Mouse (Mus musculus) gastrocnemius, postnatal 10 days (tissue): ENCODE data around the gene Tbpl2. TPM values are rescaled to one million over a fixed set of nuclear protein-coding genes. Genes with fewer than 3 reads are reported as not detected.

ENCODE experiments used
- DNase-seq: peaks from one replicate; pipeline ENCODE4 v3.0.0; 2021; ENCODE audit warnings: mixed read lengths
- long read RNA-seq, 2 experiments: library from polyadenylated mRNA; stranded (forward); transcript quantifications; one replicate each; pipeline ENCODE4 v2.0.0; 2021
- total RNA-seq, 2 experiments: library from RNA; stranded (reverse); gene quantifications; 2 replicates each; pipeline ENCODE4 v1.2.3; 2021

Gene Tbpl2
- total RNA-seq = not detected
- long read RNA-seq, experiment 1 = 0 reads
- long read RNA-seq, experiment 2 = 0 reads

DNA sequence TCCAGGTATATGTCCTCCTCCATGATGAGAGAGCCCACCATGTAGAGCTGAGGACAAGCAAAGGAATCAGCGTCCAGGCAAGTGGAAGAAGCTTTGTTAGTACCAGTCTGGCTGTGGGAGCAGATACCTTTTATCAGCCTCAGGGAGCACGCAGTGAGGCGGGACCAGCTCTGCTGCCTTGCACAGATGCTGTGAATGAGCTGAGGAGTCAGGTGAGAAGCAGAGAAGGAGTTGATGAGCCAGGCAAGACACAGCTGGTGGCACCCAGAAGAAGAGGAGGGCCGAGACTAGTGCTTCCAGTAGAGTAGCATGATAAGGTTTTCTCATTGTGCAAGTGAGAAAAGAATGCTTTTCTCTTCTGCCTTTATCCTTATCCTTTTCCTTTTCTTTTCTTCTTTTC lies at the start of gene Tbpl2:
TSS of gene Tbpl2 (minus strand) at position 101 of the 400 bp plus-strand sequence.
- DNase-seq = no peak

DNA sequence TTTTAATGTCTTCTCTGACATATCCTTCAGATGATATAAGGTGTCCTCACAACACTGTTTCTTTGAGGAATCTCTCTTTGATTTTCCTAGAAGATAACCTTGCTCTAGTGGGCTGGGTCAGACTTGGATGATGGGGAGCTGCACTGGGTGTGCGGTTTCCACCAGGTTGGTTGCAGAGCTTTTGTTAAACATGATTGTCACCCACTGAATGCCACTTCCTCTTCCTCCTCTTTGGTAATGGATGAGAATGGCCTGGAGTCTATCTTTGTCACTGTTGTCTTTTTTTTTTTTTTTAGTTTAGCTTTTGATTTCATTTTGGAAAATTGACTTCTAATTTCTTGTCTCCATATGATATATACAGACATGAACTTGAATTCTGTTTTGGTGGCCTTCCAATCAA lies 38.0 kb upstream of the Tbpl2 start:
- DNase-seq = no peak

DNA sequence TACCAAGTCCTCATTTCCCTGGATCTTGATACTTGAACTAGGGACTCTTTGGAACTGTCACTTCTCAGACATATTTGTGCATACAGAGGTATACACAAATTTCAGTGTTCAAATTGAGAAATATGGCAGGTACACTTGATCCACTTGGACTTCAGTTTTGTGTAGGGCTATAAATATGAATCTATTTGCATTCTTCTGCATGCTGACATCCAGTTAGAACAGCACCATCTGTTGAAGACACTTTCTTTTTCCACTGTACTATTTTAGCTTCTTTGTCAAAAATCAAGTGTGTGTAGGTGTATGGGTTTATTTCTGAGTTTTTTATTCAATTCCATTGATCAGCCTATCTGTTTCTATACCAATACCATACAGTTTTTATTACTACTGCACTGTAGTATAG lies 12.7 kb upstream of the Tbpl2 start:
- DNase-seq = no peak

DNA sequence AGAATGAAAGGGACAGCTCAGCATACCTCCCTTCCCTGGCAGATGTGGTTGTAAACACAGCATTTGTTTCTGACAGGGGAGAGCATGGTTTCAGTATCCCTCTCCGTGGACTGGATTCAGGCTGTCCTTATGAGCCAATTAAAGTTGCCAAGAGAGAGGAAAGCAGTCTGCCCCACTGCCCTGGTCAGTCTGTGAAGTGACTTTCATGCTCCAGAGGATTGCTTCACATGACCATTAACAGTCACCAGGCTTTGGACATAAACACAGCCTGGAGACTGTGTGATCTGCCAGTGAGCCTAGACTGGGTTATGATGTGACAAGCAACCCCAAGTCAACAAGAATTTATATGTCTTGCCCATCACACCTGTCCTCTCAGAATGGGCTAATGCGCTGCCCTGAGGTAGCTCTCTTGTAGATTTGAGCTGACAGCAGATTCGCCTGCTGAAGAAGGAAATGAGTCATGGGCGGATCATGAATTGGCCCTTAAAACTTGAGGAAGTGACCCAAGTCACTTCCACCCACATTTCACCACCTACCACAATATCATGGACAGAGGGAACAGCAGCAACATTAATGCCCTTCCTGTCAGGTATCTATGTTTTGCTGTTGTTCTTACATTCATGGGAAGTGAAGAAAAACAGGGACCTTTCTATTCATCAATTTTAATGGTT lies 7.4 kb upstream of the Tbpl2 start:
- no peak for DNase-seq

DNA sequence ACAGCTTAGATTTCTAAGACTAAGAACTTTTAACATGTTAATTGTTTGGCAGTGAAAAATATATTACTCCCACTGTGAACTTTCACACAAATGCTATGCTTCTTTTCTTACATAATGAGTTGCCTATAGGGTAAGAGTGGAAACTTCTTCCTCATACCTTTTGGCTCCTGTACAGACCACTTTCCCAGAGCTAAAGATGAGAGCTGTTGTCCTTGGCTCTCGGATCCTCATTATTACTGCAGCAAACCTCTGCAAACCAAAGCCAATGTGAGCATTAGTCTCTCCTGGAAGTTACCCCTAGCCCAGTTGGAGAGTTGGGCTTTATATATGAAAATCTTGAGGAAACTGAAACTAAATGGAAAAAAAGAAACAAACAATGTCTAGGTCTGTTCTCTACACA lies 5.5 kb downstream of the Tbpl2 start:
- no peak for DNase-seq

DNA sequence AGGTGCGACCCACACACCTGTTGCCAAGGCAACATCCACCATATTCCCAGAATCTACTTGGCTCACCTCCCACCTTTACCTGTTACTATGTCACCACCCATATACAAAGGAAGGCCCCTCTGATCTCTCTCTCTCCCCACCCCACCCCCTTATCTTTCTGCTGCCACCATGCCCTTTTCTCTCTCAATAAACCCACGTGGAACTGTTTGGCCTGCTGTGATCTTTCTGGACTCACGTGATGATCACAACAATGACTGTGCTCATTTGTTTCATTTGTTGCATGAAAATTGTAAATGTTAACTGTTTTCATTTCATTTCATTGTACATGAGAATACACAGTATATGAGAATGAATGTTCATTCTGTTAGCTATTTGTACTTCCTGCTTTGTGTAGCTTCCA lies 45.9 kb downstream of the Tbpl2 start:
- no peak for DNase-seq

DNA sequence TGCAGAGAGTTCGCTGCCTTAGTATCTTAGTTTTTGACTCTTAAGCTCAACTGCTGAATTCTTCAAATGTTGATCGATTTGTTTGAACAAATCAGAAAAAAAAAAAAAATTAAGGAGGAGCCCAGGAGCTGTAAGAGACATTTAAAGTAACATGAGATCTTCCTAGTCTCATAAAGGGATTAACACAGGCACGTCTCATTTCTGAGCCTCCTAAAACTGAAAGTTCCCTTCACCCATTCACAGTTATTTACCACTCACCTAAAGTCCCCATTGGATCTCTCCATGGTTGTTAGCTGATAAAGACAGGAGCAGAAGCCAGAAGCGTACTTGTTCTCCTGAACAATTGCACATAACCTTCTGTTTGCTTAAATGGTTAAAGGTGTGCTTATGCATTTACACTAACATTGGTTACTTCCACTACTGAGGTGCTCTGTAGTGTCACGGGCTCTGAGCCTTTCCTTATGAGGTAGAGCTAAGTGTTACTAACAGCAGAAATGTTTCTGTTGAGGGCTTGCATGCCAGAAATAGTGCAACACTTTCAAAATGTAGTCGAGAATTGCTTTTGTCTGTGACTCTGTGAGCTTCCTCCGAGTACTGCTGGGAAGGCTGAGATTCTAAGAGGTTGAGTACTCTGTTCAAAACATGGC lies 46.9 kb downstream of the Tbpl2 start, which contains the start of gene Hnmt:
TSS of gene Hnmt (minus strand) at position 51 of the 647 bp plus-strand sequence.
- DNase-seq = no peak

DNA sequence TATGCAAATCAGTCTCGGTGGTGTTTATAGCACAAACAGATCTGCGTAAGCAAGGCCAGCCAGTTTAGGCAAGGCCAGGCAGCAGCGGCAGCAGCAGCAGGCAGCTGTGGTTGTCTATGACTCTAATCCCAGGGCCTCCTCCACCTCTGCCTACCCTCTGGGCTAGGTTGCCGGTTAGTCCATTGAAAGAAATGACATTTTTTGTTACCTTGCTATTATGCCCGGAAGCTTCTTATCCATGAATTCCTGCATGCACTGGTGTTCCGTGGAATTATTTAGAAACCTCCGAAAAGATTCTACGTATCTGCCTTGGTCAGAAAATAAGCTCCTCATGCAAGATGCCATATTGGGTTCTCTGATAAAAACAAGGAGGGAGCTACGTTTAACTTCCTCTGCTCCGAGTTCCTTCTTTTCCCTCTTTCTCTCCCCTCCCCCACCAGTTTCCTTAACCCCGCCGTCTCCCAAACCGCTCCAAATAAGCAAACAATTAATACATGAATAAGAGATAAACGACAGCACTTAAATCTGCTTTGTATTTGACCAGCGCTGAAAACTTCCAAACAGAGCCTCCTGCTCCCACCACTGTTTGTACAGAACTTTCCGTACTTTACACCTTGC lies 47.8 kb downstream of the Tbpl2 start:
- DNase-seq = peak; percentile 57

DNA sequence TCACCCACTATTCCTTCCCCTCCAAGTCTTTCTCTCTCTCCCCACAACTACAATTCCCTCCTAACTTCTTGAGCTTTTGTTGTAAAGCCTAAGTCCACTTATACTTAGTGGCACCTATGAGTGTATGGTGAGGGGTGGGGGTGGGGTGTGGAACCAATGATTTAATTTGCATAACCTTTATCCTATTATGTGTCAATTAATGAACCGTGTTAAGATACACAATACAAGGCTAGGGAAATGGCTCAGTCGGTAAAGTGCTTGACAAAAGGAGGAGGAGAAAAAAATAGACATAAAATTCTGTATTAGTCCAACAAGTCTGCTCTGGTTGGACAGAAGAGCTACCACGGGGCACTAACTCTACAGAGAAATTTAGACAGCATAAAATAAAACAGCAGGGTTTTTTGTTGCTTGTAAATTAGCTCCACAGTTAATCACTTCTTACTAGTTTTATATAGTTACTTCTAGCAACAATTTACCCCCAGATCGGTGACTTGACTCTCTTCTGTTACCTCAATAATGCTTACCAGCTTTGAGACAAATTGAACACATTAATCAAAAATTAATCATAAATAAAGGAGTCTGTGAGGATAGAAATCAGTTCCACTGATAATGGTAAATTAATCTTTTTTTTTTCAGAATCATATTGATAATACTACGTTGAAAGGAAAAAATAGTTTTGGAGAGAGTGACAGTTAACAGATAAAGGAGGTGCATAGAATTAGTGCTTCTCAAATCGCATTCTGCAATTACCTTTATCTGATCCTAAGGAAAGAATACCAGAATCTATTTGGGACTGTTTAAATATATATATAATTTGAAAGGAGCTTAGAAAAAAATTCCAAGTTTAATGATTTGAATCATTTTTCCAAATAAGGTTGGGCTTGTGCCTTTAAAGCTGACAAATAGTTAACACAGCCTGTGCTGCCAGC lies 48.6 kb downstream of the Tbpl2 start:
- DNase-seq = no peak

DNA sequence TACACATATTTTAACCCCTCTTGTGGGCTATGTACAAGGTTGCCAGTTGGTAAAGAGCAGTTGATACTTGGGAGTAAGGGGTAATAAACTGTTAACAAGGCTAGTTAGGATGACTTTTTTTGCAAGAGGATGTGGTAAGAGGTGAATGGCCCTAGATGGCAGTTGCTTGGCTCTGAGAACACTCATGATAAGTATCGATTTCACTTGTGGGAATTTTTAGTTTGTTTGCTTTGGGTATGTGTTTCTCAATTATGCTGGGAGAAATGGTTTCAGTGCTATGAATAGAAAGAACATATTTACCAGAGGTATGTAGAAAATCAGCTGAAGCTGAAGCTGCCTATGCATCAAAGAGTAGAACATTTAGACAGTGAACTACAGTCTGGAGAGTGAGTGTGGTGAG lies 53.5 kb downstream of the Tbpl2 start:
- DNase-seq = no peak

DNA sequence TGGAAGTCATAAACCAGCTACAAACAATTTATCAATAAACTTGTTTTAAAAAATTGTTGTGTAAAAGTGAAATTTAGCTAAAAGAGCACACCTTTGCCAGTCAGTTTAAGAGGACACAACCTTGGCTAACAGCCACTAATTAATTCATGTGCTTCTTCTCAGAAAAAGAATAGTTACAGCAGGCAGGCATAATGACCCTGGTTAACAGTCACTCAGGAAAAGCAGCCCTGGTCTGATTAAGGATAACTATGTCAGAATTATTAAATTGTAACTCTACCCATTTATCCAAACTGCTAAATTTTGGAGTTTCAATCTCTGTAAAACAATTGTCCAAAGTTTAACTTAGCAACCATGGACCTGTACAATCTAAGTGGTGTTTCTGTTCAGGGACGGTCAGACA lies 55.9 kb downstream of the Tbpl2 start:
- no peak for DNase-seq

Other genes starting within 250 kb of the Tbpl2 start
- 1 to 10 TPM; 2.8 to 2.9 TPM for gene Hnmt, start 47.2 kb downstream of the Tbpl2 start, total RNA-seq
- gene Il1f8, start 56.6 kb upstream of the Tbpl2 start, total RNA-seq = not detected
- not detected for gene Il1f9, start 89.9 kb upstream of the Tbpl2 start, total RNA-seq
- gene Il1f6, start 118.8 kb upstream of the Tbpl2 start, total RNA-seq = not detected
- gene Il1f5, start 180.4 kb upstream of the Tbpl2 start, total RNA-seq = not detected
- not detected for gene Il1f10, start 194.6 kb upstream of the Tbpl2 start, total RNA-seq
- gene Il1rn, start 240.3 kb upstream of the Tbpl2 start, total RNA-seq = under 1 TPM in 1 of 2 experiments, not detected in 1; 0.43 TPM